ENCODE assay signal across 8 mouse cellular contexts in the genomic region with DNA sequence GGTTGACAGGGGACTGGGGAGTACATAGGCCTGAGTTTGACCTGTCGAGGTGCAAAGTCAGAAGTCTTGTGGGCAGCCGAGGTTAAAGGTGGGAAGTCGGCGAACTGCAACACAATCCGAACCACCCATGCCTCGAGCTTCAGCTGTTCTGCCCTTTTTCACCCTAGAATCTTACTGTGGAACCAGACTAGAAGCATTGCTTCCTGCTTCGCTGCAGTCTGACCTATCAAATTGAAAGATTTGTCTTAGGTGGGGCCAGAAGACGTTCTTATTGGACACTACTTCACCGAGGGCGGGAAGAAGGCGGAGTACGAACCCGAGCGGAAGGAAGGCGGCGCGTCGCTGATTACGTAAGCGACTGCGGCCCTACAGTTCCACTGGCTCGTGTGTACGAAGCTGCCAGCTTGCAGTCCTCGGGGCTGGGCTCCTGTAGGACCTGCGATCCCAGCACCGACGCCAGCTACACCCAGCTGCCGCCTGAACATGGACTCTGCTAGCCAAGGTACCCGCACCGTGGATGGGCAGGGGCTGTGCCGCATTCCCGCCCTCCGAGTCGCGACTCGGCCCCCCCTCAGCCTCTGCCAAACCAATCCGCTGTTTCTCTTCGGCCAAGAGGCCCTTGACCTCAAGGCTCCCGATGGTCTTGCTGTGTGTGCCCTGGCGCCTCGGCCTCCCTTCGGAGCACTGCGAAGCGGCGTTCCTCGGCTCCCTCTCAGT. TPM values are rescaled to one million over a fixed set of nuclear protein-coding genes. Genes with fewer than 3 reads are reported as not detected.
DNase-seq lines count a peak whose midpoint lies in the region; ATAC-seq and TF ChIP-seq lines count a peak whose summit lies in the region.

Gene Tpd52l2 (plus strand): TSS at position 312 of the 717 bp plus-strand sequence.

- peak within 1 kb of the TSS; percentile 97 for H3K27ac ChIP-seq in bone marrow, adult 2 months (ENCODE audit: control insufficient read depth, insufficient read depth, low read depth, low read length, poor library complexity)
- peak within 1 kb of the TSS; percentile 95 for H3K27ac ChIP-seq in embryonic facial prominence, embryonic 15.5 days (replicated peaks)
- peak within 1 kb of the TSS; percentile 92 for H3K27ac ChIP-seq in limb, embryonic 14.5 days (replicated peaks; ENCODE audit: low read depth, low read length)
- H3K27ac ChIP-seq in midbrain, postnatal 0 days (ENCODE audit: low read depth, low read length): peak within 1 kb of the TSS; percentile 91

- H3K4me3 ChIP-seq in bone marrow, adult 2 months (replicated peaks; ENCODE audit: control insufficient read depth, low read depth, low read length): peak within 1 kb of the TSS; percentile 98
- H3K4me3 ChIP-seq in embryonic facial prominence, embryonic 15.5 days (replicated peaks): peak within 1 kb of the TSS; percentile 98
- H3K4me3 ChIP-seq in limb, embryonic 14.5 days (replicated peaks; ENCODE audit: low read length): peak within 1 kb of the TSS; percentile 91
- H3K4me3 ChIP-seq in midbrain, postnatal 0 days (ENCODE audit: low read depth, low read length): peak within 1 kb of the TSS; percentile 86

- TF ChIP-seq CTCF in bone marrow, adult 2 months (IDR thresholded peaks at IDR 0.05; ENCODE audit: control insufficient read depth, insufficient read depth, low read length): no peak; the same call in 1 of the 2 replicates
- TF ChIP-seq CTCF in midbrain, postnatal 0 days (IDR thresholded peaks at IDR 0.05): no peak; the same call in 1 of the 2 replicates

- peaks cover 24% of the 10 kb centered on the region for H3K36me3 ChIP-seq in embryonic facial prominence, embryonic 15.5 days
- peaks cover 26% of the 10 kb centered on the region for H3K36me3 ChIP-seq in limb, embryonic 14.5 days (ENCODE audit: control insufficient read depth, insufficient read depth, low read length)
- peaks cover 15% of the 10 kb centered on the region for H3K36me3 ChIP-seq in midbrain, postnatal 0 days (ENCODE audit: insufficient read depth, low read length)

- TF ChIP-seq POLR2A in bone marrow, adult 2 months (IDR thresholded peaks at IDR 0.05; ENCODE audit: borderline replicate concordance, control insufficient read depth, low read depth, low read length): peak; percentile 80
- TF ChIP-seq POLR2A in limb, embryonic 14.5 days (IDR thresholded peaks at IDR 0.05; ENCODE audit: borderline replicate concordance, extremely low read depth, insufficient read depth, insufficient read length): peak; percentile 85; the same call in 1 of the 2 replicates

- peak within 1 kb of the TSS; percentile 63 for H3K4me2 ChIP-seq in embryonic facial prominence, embryonic 15.5 days (replicated peaks)
- H3K4me2 ChIP-seq in limb, embryonic 14.5 days (replicated peaks; ENCODE audit: low read depth, low read length, severe bottlenecking): peak within 1 kb of the TSS; percentile 92
- peak within 1 kb of the TSS; percentile 83 for H3K4me2 ChIP-seq in midbrain, postnatal 0 days (ENCODE audit: low read depth, low read length, poor library complexity, severe bottlenecking)

- no peaks in the 10 kb centered on the region for H3K9me3 ChIP-seq in embryonic facial prominence, embryonic 15.5 days (replicated peaks)
- no peaks in the 10 kb centered on the region for H3K9me3 ChIP-seq in limb, embryonic 14.5 days (ENCODE audit: control insufficient read depth, low read length)
- no peaks in the 10 kb centered on the region for H3K9me3 ChIP-seq in midbrain, postnatal 0 days (ENCODE audit: low read length)

- WGBS in bone marrow, adult 2 months: under 1% methylated on average over 46 of the region's 46 CpGs
- under 1% methylated on average over 46 of the region's 46 CpGs for WGBS in embryonic facial prominence, embryonic 15.5 days
- WGBS in limb, embryonic 14.5 days: 1% methylated on average over 45 of the region's 46 CpGs
- WGBS in midbrain, postnatal 0 days: under 1% methylated on average over 46 of the region's 46 CpGs

- H3K9ac ChIP-seq in embryonic facial prominence, embryonic 15.5 days: peak within 1 kb of the TSS; percentile 92
- peak within 1 kb of the TSS; percentile 94 for H3K9ac ChIP-seq in limb, embryonic 14.5 days (ENCODE audit: low read depth, low read length, severe bottlenecking)
- H3K9ac ChIP-seq in midbrain, postnatal 0 days (replicated peaks; ENCODE audit: low read length, poor library complexity, severe bottlenecking): peak within 1 kb of the TSS; percentile 89

- peak; percentile 97 for ATAC-seq in embryonic facial prominence, embryonic 15.5 days (ENCODE audit: insufficient number of reproducible peaks, low FRiP score, low TSS enrichment, low read depth)
- ATAC-seq in limb, embryonic 14.5 days (ENCODE audit: low FRiP score, low read depth): peak; percentile 97
- ATAC-seq in midbrain, postnatal 0 days (ENCODE audit: low FRiP score): peak; percentile 97

- DNase-seq in 416B (ENCODE audit: low read depth): peak; percentile 98
- DNase-seq in heart, adult 8-10 months (ENCODE audit: low spot score): peak; percentile 94
- DNase-seq in kidney, adult 9 months: peak; percentile 97
- peak; percentile 98 for DNase-seq in limb, embryonic 14.5 days (ENCODE audit: low spot score)
- DNase-seq in midbrain, postnatal 0 days (ENCODE audit: low spot score): peak; percentile 98
- peak; percentile 79 to 85 for DNase-seq in spleen, postnatal 14 days (ENCODE audit: low spot score in 2 of 2)

- no peaks in the 10 kb centered on the region; the same call in 1 of the 2 replicates for H3K4me1 ChIP-seq in bone marrow, adult 2 months (ENCODE audit: control insufficient read depth, insufficient read depth, low read length)
- peaks cover 17% of the 10 kb centered on the region for H3K4me1 ChIP-seq in embryonic facial prominence, embryonic 15.5 days
- H3K4me1 ChIP-seq in limb, embryonic 14.5 days (ENCODE audit: control insufficient read depth, insufficient read depth, low read length): peaks cover 11% of the 10 kb centered on the region; the same call in 1 of the 2 replicates
- H3K4me1 ChIP-seq in midbrain, postnatal 0 days (ENCODE audit: insufficient read depth, low read length): no peaks in the 10 kb centered on the region

- no peaks in the 10 kb centered on the region for H3K27me3 ChIP-seq in embryonic facial prominence, embryonic 15.5 days
- no peaks in the 10 kb centered on the region for H3K27me3 ChIP-seq in limb, embryonic 14.5 days (ENCODE audit: control insufficient read depth, insufficient read depth, low read length)
- no peaks in the 10 kb centered on the region for H3K27me3 ChIP-seq in midbrain, postnatal 0 days (ENCODE audit: insufficient read depth, low read length)

RNA-seq across cellular contexts. Expression of gene Tpd52l2, which starts in this region (rescaled TPM):
- polyA plus RNA-seq in bone marrow, adult 2 months (2011; ENCODE audit: insufficient read depth, insufficient read length, low replicate concordance, missing spikeins): 27.0 and 32.9 TPM in 2 replicates
- polyA plus RNA-seq in embryonic facial prominence, embryonic 15.5 days (2015; fragmentation: Nextera tagmentation; extraction: Ambion mirVana): 166 and 173 TPM in 2 replicates
- total RNA-seq in heart, adult 8-10 months (2022): 10 to 100 TPM; 65.6 to 72.6 (median 66.5) TPM
- polyA plus RNA-seq in limb, embryonic 14.5 days (2012; rRNA removed): 108 and 123 TPM in 2 replicates
- 172 and 177 TPM in 2 replicates for polyA plus RNA-seq in limb, embryonic 14.5 days (2014; fragmentation: Nextera tagmentation; extraction: Ambion mirVana)
- 69.5 and 85.6 TPM in 2 replicates for total RNA-seq in midbrain, postnatal 0 days (2014; rRNA removed)
- polyA plus RNA-seq in midbrain, postnatal 0 days (2015; fragmentation: Nextera tagmentation; extraction: Ambion mirVana): 112 and 116 TPM in 2 replicates

Comparison
In these comparisons a context has a peak if more than half of its experiments do, and no peak if none do; other contexts are left out.
1. Peak in every context shown above with its lines: DNase-seq, ATAC-seq, H3K4me3 ChIP-seq and H3K27ac ChIP-seq.